Mouse (Mus musculus) kidney, adult 10 weeks (tissue): ENCODE measurements around the gene Vmn1r222. TPM values are rescaled to one million over a fixed set of nuclear protein-coding genes. Genes with fewer than 3 reads are reported as not detected.

Experiments
- polyA plus RNA-seq: library from polyadenylated mRNA; stranded (reverse); fragments of 350-450 nt; fragmentation: Illumina TruSeq; extraction: RNeasy Lipid Tissue Mini Kit (QIAGEN cat#74804); gene quantifications from one replicate; pipeline ENCODE4 v1.2.3, GENCODE M21; 2014; ENCODE audit warnings: low read depth, low replicate concordance

Vmn1r222 gene
- not detected for polyA plus RNA-seq

GRCm38 (mm10) chr13:23235847-23236246 lies at the start of gene Vmn1r222:
Gene Vmn1r222 (minus strand): TSS chr13:23235947.

GRCm38 (mm10) chr13:23246834-23247233 lies 11.1 kb upstream of the Vmn1r222 start, which contains the start of gene Vmn1r223:
Gene Vmn1r223 (plus strand): TSS chr13:23247134.

GRCm38 (mm10) chr13:23213827-23214226 lies 21.9 kb downstream of the Vmn1r222 start, which contains the start of gene Vmn1r221:
Gene Vmn1r221 (plus strand): TSS chr13:23214127.

GRCm38 (mm10) chr13:23187875-23188274 lies 47.9 kb downstream of the Vmn1r222 start, which contains the start of gene Vmn1r220:
Gene Vmn1r220 (minus strand): TSS chr13:23187975.

Other genes starting within 250 kb of the Vmn1r222 start
- not detected for gene Vmn1r213, start 228.3 kb downstream of the Vmn1r222 start, polyA plus RNA-seq
- not detected for gene Vmn1r214, start 205.5 kb downstream of the Vmn1r222 start, polyA plus RNA-seq
- gene Vmn1r215, start 167.9 kb downstream of the Vmn1r222 start, polyA plus RNA-seq, result not detected
- gene Vmn1r217, start 117.7 kb downstream of the Vmn1r222 start, polyA plus RNA-seq, result not detected
- not detected for gene Vmn1r218, start 102.8 kb downstream of the Vmn1r222 start, polyA plus RNA-seq
- not detected for gene Vmn1r219, start 76.6 kb downstream of the Vmn1r222 start, polyA plus RNA-seq
- gene Vmn1r220, start 48.0 kb downstream of the Vmn1r222 start, polyA plus RNA-seq, result not detected
- gene Vmn1r221, start 21.8 kb downstream of the Vmn1r222 start, polyA plus RNA-seq, result not detected
- gene Vmn1r223, start 11.2 kb upstream of the Vmn1r222 start, polyA plus RNA-seq, result not detected
- gene Zfp322a, start 133.3 kb upstream of the Vmn1r222 start, polyA plus RNA-seq, result 57.7 TPM
- 2.4 TPM for gene Abt1, start 187.9 kb upstream of the Vmn1r222 start, polyA plus RNA-seq
- not detected for gene Btn1a1, start 230.0 kb upstream of the Vmn1r222 start, polyA plus RNA-seq